Mouse (Mus musculus) A20 (cell line): ENCODE results near the gene Uckl1.

Source experiments
- DNase-seq: peaks from one replicate; pipeline ENCODE4 v3.0.0-alpha.2; 2011; ENCODE audit warnings: low read depth, low spot score

Uckl1 gene

GRCm38 (mm10) chr2:181572921-181573920 lies 11.5 kb downstream of the Uckl1 start:
- no peak for DNase-seq

GRCm38 (mm10) chr2:181571941-181572670 lies 12.6 kb downstream of the Uckl1 start:
- no peak for DNase-seq

GRCm38 (mm10) chr2:181570921-181571595 lies 13.6 kb downstream of the Uckl1 start:
- DNase-seq: no peak

- no peak for DNase-seq
These were observed 14.3 kb downstream of the Uckl1 start for GRCm38 (mm10) chr2:181570375-181570774.

GRCm38 (mm10) chr2:181569856-181570255 lies 14.8 kb downstream of the Uckl1 start:
- no peak for DNase-seq

DNA sequence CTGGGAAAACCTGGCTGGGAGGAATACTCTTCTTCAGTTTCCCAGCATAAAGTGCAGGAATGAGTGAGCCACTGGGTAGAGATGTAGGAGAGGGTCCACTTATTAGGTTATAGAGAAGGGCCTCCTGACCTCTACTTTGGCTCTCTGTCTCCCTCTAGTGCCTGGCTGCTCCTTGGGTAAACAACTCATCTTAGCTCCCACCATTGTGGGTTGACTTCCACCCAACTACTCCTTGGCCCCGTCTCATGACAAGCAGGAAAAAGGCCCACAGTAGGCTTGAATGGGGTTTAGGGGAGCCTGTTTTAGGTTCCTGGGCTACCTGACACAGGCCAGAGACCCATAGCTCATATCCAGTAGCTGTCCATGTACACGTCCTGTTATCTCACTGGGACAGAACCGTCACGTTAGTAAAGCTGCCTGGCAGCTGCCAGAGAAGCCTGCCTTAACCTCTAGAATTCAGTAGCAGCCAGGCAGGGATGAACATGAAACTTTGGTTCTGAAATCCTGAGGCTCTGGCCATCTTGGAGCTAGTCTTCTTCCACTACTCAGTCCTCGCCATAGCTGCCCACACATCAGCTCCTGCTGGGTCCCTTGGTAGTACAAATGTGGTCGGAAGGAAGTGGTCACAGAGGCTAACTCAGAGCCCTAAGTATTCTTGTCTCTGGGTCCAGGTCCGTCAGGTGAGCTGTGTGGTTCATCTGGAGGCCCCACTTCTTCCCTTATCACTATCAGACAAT lies 16.3 kb downstream of the Uckl1 start:
- peak; percentile 55 for DNase-seq

DNA sequence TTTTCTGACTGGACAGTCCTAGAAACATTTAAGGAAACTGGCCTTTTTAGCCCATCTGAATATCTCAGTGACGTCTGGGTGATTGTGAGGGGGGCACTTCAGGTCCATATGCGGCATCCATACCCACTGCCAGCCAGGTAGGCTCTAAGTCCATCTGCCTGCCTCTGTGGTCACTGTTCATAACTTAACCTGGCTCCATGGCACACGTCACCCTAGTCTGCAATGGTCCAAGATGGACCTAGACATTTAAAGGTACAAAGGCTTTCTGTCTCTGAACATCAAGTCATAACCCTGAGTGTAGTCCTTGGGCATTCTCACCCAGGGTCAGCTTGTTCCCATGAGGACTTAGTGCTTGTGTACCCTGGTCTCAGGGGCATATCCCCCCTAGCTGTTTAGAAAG lies 17.4 kb downstream of the Uckl1 start:
- DNase-seq: no peak

DNA sequence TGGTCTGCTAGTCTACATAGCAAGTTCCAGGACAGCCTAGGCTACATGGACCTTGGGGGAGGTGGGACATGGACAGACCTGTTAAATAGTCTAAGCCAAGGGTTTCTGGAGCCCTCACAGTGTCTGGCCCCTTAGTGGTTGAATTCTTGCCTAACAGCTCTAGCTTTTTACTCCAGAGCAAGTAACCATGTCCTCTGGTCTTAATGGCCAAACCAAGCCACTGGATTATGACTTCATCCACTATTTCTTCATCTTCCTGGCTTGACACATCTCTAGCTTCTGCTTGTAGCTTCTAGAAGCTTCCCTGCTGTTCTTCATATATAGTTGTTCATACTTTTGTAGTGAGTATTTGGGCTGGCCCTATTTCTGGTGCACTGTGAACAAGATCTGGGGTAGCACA lies 30.9 kb downstream of the Uckl1 start:
- no peak for DNase-seq

DNA sequence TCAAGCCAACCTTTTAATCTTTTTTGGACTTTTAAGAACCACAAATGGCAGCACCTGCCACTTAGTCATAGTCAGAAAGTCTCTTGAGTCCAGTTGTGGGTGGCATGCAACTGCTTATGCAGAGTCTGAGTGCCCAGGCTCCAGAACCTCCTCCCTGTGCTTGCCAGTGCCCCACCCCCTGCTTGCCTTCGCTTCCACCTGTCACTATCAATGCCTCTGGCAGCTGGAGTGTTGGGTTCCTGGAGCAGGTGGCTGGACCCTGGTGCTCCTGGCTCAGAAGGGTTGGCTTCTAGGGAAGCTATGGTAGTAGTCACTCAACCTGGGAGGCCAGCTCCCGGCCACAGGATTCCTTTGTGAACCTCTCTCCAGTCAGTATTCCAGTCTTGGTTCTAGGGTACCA lies 34.5 kb downstream of the Uckl1 start:
- no peak for DNase-seq

- DNase-seq: no peak
These were observed 36.0 kb downstream of the Uckl1 start for GRCm38 (mm10) chr2:181548682-181549081.

DNA sequence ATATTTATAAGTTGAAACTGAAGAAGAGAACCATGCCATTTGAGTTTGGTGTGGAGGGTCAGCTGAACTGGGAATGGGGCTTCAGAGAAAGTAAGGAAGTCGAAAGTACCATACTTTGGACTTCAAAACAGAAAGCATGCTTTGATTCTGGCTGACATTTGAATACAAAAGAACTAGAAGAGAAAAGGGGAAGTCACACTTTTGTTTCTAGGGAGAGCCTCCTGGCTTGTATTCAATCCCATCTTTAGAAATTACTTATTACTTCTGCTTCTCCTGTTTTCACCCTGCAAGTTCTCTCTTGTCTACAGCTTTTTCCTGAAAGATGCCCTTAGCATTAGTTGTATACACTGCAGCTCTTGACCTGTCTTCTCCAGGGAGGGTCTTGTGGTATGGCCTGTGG lies 36.5 kb downstream of the Uckl1 start:
- peak; percentile 37 for DNase-seq

- no peak for DNase-seq
These were observed 38.5 kb downstream of the Uckl1 start for GRCm38 (mm10) chr2:181546142-181546541.

DNA sequence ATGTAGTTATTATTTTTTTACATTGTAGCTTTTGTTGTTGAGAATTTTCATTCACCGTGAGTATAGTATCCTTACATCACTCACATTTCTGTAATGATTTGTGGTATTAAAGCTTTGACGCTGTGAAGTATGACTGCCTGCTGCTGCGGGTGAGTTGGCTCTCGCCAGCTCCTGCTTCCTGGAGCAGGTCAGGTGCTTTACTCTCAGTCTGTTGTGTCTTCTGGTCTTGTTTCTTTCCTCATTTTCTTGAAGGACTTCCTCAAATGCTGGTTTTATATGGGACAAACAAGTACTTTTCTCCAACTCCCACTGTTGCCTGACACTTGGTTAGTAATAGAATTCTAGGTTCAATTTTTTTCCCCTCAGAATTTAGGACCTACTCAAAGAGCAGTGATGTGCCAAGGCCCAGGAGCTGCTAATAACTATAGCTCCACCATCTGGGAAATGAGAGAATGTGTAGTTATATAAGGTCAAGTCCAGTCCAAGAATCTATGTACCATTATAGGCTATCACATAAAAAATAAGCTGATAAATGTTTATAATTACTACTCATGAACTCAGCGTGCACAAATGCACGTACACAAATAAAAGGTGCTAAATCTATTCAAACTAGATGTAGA lies 42.8 kb downstream of the Uckl1 start:
- DNase-seq: no peak

DNA sequence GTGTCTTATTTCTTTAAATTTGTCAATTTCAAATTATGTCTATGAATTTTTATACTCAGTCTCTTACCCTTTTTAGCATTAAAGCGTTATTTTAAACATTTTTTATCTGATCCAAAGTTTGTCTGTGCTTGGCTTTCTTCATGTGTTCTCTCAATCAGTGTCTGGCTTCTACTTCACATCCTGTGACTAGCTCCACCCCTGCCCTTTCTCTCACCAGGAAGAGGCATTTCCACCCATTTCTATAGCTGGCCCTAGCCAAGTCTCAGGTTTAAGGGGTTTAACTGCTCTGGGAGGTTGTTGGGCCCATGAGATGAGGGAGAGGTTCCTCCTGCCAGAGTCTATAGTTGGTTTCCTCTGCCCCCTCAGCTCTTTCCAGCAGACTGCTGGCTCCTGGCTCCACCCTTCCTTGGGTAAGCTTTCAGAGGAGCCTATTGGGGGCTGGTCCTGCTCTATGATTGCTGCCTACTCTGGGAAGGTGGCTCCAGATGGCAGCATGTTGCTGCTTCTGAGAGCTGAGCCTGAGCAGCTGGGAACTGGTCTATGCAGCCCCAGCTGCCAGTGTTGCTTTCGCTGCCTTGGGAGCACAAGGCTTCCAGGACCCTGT lies 47.1 kb downstream of the Uckl1 start:
- DNase-seq: no peak

DNA sequence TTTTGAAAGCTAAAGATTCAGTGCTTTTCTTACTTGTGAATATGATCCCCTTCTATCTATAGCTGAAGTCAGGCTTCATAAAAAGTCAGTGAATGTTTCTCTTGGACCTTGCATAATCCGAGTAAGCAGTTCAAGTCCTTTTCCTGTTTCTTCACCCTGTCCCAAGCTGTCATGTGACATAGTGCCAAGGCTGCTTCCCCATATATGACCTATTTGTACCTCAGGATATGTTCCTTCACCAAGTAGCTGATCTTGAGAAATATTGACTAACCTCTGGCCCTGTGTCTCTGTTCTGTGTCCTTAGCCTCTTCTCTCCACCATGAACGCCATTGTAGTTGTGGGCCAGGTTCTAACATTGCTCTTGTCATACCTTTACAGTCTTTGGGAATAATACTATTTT lies 48.3 kb downstream of the Uckl1 start:
- DNase-seq: no peak

DNA sequence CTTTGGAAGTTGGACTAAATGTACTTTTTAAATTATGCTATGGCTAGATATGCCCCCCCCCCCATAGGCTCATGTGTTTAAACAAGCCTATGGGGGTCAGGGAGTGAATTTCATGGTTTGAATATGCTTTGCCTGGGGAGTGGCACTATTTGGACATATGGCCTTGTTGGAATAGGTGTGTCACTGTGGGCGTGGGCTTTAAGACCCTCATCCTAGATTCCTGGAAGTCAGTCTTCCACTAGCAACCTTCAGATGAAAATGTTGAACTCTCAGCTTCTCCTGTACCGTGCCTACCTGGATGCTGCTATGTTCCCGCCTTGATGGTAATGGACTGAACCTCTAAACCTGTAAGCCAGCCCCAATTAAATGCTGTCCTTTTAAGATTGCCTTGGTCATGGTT lies 52.1 kb downstream of the Uckl1 start:
- no peak for DNase-seq

GRCm38 (mm10) chr2:181529076-181529475 lies 55.6 kb downstream of the Uckl1 start:
- no peak for DNase-seq

DNA sequence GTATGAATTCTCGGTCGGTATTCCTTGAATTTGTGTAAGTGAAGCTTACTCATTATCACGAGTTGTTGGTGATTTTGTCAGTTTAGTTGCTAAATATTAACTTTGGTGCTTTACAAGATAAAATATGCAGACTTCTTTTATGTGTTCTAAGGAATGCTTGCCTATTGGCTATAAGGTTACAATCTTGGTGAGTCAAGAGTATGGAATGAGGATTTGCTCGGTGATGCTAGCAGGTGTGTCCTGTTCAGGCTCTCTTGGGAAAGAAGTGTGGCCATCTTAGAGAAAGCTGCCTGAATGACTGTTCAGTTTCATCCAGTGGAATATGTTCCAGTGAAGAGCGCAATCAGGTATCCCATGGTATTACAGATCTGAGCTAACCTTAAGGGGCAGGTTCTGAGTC lies 59.2 kb downstream of the Uckl1 start:
- DNase-seq: no peak

DNA sequence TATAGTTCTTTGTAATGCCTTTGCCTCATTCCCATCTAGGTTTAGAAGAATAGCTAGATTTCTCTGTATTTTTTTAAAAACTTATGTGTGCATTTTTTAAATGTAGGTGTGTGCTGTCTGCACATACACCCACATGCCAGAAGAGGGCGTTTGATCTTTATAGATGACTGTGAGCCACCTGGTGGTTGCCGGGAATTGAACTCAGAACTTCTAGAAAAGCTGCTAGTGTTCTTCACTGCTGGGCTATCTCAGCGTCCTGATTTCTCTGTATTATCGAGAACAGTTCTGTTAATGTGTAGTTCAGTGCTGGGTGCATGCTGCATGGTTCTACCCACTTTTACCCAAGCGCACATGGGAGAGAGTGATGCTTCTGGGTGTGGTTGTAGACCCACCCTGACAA lies 61.9 kb downstream of the Uckl1 start:
- peak; percentile 62 for DNase-seq

- peak; percentile 16 for DNase-seq
These were observed 63.2 kb downstream of the Uckl1 start for GRCm38 (mm10) chr2:181521491-181521890.

DNA sequence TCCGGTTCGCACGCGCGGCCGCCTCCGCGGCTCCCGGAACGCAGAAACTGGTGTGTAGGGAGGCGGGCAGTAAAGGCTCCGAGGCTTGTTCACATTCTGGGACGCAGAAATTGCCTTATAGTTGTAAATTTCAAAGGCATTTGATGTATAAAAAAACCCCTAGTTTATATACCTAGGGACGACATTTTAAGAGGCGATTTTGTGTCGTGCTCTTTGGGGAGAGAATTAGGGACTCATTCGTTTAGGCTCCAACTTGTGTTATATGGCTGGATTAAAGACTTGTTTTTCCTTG lies 63.8 kb downstream of the Uckl1 start:
- no peak for DNase-seq
